Mouse (Mus musculus) MEL (cell line): ENCODE results near the gene Zfp2. TPM values are rescaled to one million over a fixed set of nuclear protein-coding genes. Genes with fewer than 3 reads are reported as not detected.

Source experiments
- DNase-seq: peaks from one replicate; pipeline ENCODE4 v3.0.0; 2011; ENCODE audit warnings: low read depth, low spot score
- H3K27ac ChIP-seq: 2 replicates; pipeline ENCODE4 v1.5.1; 2012; ENCODE audit warnings: low read depth, mild to moderate bottlenecking, control low read depth, low read length, moderate library complexity; ENCODE audit not compliant: control insufficient read depth
- H3K27me3 ChIP-seq, 2 experiments: fragments of 150-350 bp in 1 of 2; sonication (generic) in 1 of 2; 2 replicates each; pipeline ENCODE4 v1.6.1; 2012; ENCODE audit warnings: low read length in 2 of 2, mild to moderate bottlenecking in 2 of 2, improper control_type of control experiment in 1 of 2, moderate library complexity in 1 of 2; ENCODE audit not compliant: insufficient read depth in 2 of 2, control insufficient read depth in 1 of 2
- H3K36me3 ChIP-seq, 2 experiments: 2 replicates each; pipeline ENCODE4 v1.6.1; 2012 to 2014; ENCODE audit warnings: low read length in 2 of 2, improper control_type of control experiment in 1 of 2, inconsistent platforms in 1 of 2, mild to moderate bottlenecking in 1 of 2; ENCODE audit not compliant: insufficient read depth in 2 of 2, control insufficient read depth in 1 of 2
- H3K4me1 ChIP-seq, 2 experiments: fragments of 150-350 bp in 1 of 2; sonication (generic) in 1 of 2; 2 replicates each; pipeline ENCODE4 v1.6.1; 2012; ENCODE audit warnings: low read length in 2 of 2, improper control_type of control experiment in 1 of 2, mild to moderate bottlenecking in 1 of 2; ENCODE audit not compliant: insufficient read depth in 2 of 2, control insufficient read depth in 1 of 2
- H3K4me3 ChIP-seq, 2 experiments: fragments of 150-350 bp in 1 of 2; sonication (generic) in 1 of 2; 2 replicates each; pipeline ENCODE4 v1.5.1; 2012; ENCODE audit warnings: low read depth in 2 of 2, low read length in 2 of 2, mild to moderate bottlenecking in 2 of 2, moderate library complexity in 2 of 2, control low read depth in 1 of 2, improper control_type of control experiment in 1 of 2; ENCODE audit not compliant: control insufficient read depth in 1 of 2, insufficient read depth in 1 of 2
- H3K79me2 ChIP-seq: 2 replicates; pipeline ENCODE4 v1.6.1; 2012; ENCODE audit warnings: mild to moderate bottlenecking, low read length, moderate library complexity; ENCODE audit not compliant: control insufficient read depth, poor library complexity, insufficient read depth
- H3K9ac ChIP-seq: 2 replicates; pipeline ENCODE4 v1.6.1; 2012; ENCODE audit warnings: low read depth, mild to moderate bottlenecking, control low read depth, low read length, moderate library complexity; ENCODE audit not compliant: control insufficient read depth, poor library complexity, severe bottlenecking
- H3K9me3 ChIP-seq: fragments of 150-350 bp; sonication (generic); replicated peaks from 2 replicates; pipeline ENCODE4 v1.6.1; 2012; ENCODE audit warnings: mild to moderate bottlenecking, low read length, improper control_type of control experiment, moderate library complexity; ENCODE audit not compliant: insufficient read depth
- BHLHE40 ChIP-seq: IDR thresholded peaks from 2 replicates; pipeline ENCODE4 v1.6.1; 2012; ENCODE audit warnings: low read depth, mild to moderate bottlenecking, inconsistent platforms, low read length, improper control_type of control experiment, borderline replicate concordance
- CHD1 ChIP-seq: IDR thresholded peaks from 2 replicates; pipeline ENCODE4 v1.6.1; 2012; ENCODE audit warnings: low read depth, mild to moderate bottlenecking, inconsistent platforms, low read length, improper control_type of control experiment
- CTCF ChIP-seq, 3 experiments: IDR thresholded peaks in 2 of 3; conservative IDR thresholded peaks in 1 of 3; 2 replicates each; pipeline ENCODE4 v1.5.1; 2011 to 2012; ENCODE audit warnings: low read length in 3 of 3, low read depth in 2 of 3, mild to moderate bottlenecking in 2 of 3, improper control_type of control experiment in 1 of 3, inconsistent platforms in 1 of 3, mixed read lengths in 1 of 3, moderate library complexity in 1 of 3; ENCODE audit not compliant: control insufficient read depth in 1 of 3, insufficient read depth in 1 of 3, poor library complexity in 1 of 3, severe bottlenecking in 1 of 3
- ELF1 ChIP-seq: IDR thresholded peaks from 2 replicates; pipeline ENCODE4 v1.6.1; 2014; ENCODE audit warnings: low read depth, mild to moderate bottlenecking, inconsistent platforms, low read length, improper control_type of control experiment, moderate library complexity
- GABPA ChIP-seq: IDR thresholded peaks from 2 replicates; pipeline ENCODE4 v1.6.1; 2012; ENCODE audit warnings: low read depth, mild to moderate bottlenecking, inconsistent platforms, low read length, improper control_type of control experiment, moderate library complexity
- MAX ChIP-seq: IDR thresholded peaks from 2 replicates; pipeline ENCODE4 v1.6.1; 2011; ENCODE audit warnings: low read length, improper control_type of control experiment
- MAZ ChIP-seq: IDR thresholded peaks from 2 replicates; pipeline ENCODE4 v1.6.1; 2012; ENCODE audit warnings: low read depth, mild to moderate bottlenecking, inconsistent platforms, low read length, improper control_type of control experiment
- MEF2A ChIP-seq: IDR thresholded peaks from 2 replicates; pipeline ENCODE4 v1.6.1; 2014; ENCODE audit warnings: low read depth, mild to moderate bottlenecking, inconsistent platforms, low read length, improper control_type of control experiment; ENCODE audit not compliant: poor library complexity, insufficient replicate concordance, severe bottlenecking; ENCODE audit errors: extremely low read depth
- NELFE ChIP-seq: IDR thresholded peaks from 2 replicates; pipeline ENCODE4 v1.6.1; 2011; ENCODE audit warnings: low read depth, low read length, improper control_type of control experiment
- NRF1 ChIP-seq: IDR thresholded peaks from 2 replicates; pipeline ENCODE4 v1.6.1; 2014; ENCODE audit warnings: low read depth, mild to moderate bottlenecking, inconsistent platforms, low read length, improper control_type of control experiment, moderate library complexity; ENCODE audit not compliant: poor library complexity, insufficient read depth, severe bottlenecking
- POLR2A ChIP-seq, 2 experiments: IDR thresholded peaks; 2 replicates each; pipeline ENCODE4 v1.6.1; 2011 to 2012; ENCODE audit warnings: low read length in 2 of 2, mild to moderate bottlenecking in 2 of 2, control low read depth in 1 of 2, improper control_type of control experiment in 1 of 2, low read depth in 1 of 2, moderate library complexity in 1 of 2; ENCODE audit not compliant: control insufficient read depth in 1 of 2, insufficient read depth in 1 of 2, poor library complexity in 1 of 2
- POLR2AphosphoS2 ChIP-seq: IDR thresholded peaks from 2 replicates; pipeline ENCODE4 v1.6.1; 2011; ENCODE audit warnings: low read length, improper control_type of control experiment
- POLR2AphosphoS5 ChIP-seq: IDR thresholded peaks from 2 replicates; pipeline ENCODE4 v1.6.1; 2012; ENCODE audit warnings: low read depth, borderline replicate concordance, mild to moderate bottlenecking, inconsistent platforms, low read length, moderate library complexity, mixed read lengths
- RAD21 ChIP-seq: IDR thresholded peaks from 2 replicates; pipeline ENCODE4 v1.6.1; 2011; ENCODE audit warnings: mild to moderate bottlenecking, low read depth, low read length, improper control_type of control experiment
- SIN3A ChIP-seq: IDR thresholded peaks from 2 replicates; pipeline ENCODE4 v1.6.1; 2012; ENCODE audit warnings: low read length, improper control_type of control experiment, inconsistent platforms
- USF1 ChIP-seq: IDR thresholded peaks from 2 replicates; pipeline ENCODE4 v1.6.1; 2014; ENCODE audit warnings: low read depth, mild to moderate bottlenecking, inconsistent platforms, low read length, improper control_type of control experiment, moderate library complexity
- USF2 ChIP-seq, 2 experiments: IDR thresholded peaks; 2 replicates each; pipeline ENCODE4 v1.6.1; 2011 to 2012; ENCODE audit warnings: improper control_type of control experiment in 2 of 2, low read length in 2 of 2, borderline replicate concordance in 1 of 2, inconsistent platforms in 1 of 2, low read depth in 1 of 2, mild to moderate bottlenecking in 1 of 2; ENCODE audit not compliant: insufficient read depth in 1 of 2
- ZNF384 ChIP-seq: IDR thresholded peaks from 2 replicates; pipeline ENCODE4 v1.6.1; 2012; ENCODE audit warnings: low read depth, mild to moderate bottlenecking, inconsistent platforms, low read length, improper control_type of control experiment
- polyA plus RNA-seq, 2 experiments: library from polyadenylated mRNA; stranded (reverse) in 1 of 2; unstranded in 1 of 2; fragments of >175 nt in 1 of 2; fragments of >200 nt in 1 of 2; gene quantifications; 2 replicates each; pipeline versions ENCODE4 v1.2.1 to v1.2.4; 2012; ENCODE audit warnings: low replicate concordance in 2 of 2, low read depth in 1 of 2; ENCODE audit not compliant: insufficient read length in 2 of 2, insufficient read depth in 1 of 2, missing spikeins in 1 of 2
- total RNA-seq: library from RNA; depleted of rRNA; stranded (reverse); fragments of 300-350 nt; gene quantifications from 2 replicates; pipeline ENCODE4 v1.2.3, GENCODE M21; 2012

Gene Zfp2
- total and polyA plus RNA-seq, 3 experiments: not detected

DNA sequence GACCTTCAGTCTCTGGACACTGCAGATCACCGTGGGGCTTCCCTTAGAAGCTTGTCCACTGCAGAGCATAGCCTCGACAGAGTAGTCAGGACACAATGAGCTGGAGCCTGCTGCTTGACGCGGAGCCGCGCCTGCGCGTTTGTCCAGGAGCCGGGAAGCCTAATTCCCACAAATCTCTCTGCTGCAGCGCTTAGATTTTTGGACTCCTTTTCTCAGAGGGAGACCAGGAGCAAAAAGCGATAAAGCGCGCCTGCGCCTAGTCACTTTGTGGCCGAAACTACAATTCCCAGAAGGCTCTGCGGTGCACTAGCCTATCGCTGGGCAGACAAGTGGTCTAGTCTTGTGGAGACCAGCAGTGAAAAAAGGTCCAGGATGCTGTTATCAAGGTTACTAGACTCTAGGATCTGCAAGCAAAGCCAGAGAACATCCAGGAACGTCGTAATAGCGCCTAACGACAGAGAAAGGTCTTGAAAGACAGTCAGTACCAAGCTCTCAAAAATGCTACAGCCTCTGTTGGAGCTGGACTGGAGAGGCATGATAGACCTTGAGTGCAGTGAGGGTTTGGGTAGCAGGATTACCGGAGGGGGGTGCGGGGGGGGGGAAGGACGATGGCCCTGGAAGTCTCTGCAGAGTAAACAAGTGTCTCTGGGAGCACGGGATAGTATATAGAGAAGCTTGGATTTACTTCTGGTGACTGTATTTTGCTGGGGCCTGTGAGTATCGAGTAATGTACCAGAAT lies 28.4 kb downstream of the Zfp2 start, which contains the start of gene Zfp454:
TSS of gene Zfp454 (minus strand) at position 262 of the 739 bp plus-strand sequence.
- no peak within 1 kb of the TSS for H3K4me3 ChIP-seq
- H3K9me3 ChIP-seq: no peaks in the 10 kb centered on the region
- no peak within 1 kb of the TSS for H3K27ac ChIP-seq
- H3K4me1 ChIP-seq: no peaks in the 10 kb centered on the region
- DNase-seq: no peak
- TF ChIP-seq USF1: no peak
- no peaks in the 10 kb centered on the region for H3K36me3 ChIP-seq
- H3K79me2 ChIP-seq: no peaks in the 10 kb centered on the region
- H3K9ac ChIP-seq: no peak within 1 kb of the TSS
- no peaks in the 10 kb centered on the region for H3K27me3 ChIP-seq

DNA sequence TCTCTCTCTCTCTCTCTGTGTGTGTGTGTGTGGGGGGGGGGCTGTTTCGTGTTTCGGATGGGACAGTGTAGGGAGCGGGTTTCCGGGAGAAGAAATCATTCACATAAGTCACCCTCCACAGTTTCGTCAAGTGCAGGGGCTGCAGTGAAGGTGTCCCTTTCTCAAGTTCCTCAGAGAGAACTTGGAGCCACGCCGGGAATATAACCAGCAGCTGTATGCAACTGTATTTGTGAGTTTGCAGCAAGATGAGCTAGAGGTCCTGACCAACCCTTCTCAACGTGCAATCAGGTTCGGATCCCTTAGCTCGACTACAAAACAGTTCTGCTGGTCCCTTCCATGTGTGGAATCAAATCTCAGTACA lies 29.1 kb downstream of the Zfp2 start:
- H3K4me3 ChIP-seq: no peak overlapping the region
- no peaks in the 10 kb centered on the region for H3K27me3 ChIP-seq
- DNase-seq: no peak
- H3K9me3 ChIP-seq: no peaks in the 10 kb centered on the region
- no peak overlapping the region for H3K9ac ChIP-seq
- no peaks in the 10 kb centered on the region for H3K36me3 ChIP-seq
- no peaks in the 10 kb centered on the region for H3K4me1 ChIP-seq
- H3K27ac ChIP-seq: no peak overlapping the region
- H3K79me2 ChIP-seq: no peaks in the 10 kb centered on the region
- TF ChIP-seq USF1 (no peak), POLR2A (IDR thresholded peaks at IDR 0.05; ENCODE audit: control insufficient read depth in 1 of 2, insufficient read depth in 1 of 2, low read depth in 1 of 2, low read length in 2 of 2, poor library complexity in 1 of 2) (no peak), GABPA (no peak)

DNA sequence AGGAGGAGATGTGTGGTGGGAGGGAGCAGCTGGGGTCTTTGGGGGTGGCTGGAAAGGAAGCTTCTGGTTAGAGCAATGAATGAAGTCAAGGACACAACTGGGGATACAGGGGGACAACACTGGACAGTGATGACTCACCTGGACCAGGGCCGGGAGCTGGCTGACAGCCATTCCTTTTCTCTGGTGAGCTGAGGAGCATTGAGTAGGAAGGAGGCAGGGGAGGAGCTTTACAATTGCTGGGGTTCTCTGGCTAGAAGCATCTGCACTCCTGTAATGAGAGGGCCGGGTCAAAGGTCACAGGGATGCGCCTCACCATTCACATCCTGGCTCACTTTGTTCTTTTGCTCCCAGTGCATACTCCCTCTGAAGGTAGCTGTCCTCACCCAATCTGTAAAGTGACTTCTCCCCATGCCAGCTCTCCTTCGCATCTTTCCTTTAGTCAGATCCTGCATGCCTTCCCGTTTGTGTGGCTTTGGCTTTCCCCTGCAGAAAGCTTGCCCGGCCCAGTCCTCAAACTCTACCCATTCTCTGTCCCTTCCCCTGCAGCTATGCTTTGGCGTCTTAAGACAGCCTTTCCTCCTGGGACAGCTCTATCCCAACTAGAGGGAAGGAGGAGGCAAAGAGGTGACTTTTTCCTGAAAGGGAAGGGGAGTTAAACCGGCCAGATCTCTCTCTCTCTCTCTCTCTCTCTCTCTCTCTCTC lies 29.6 kb downstream of the Zfp2 start:
- H3K27me3 ChIP-seq: no peaks in the 10 kb centered on the region
- H3K9me3 ChIP-seq: no peaks in the 10 kb centered on the region
- H3K79me2 ChIP-seq: no peaks in the 10 kb centered on the region
- no peak overlapping the region for H3K4me3 ChIP-seq
- H3K27ac ChIP-seq: no peak overlapping the region
- DNase-seq: no peak
- no peak for TF ChIP-seq ELF1
- no peak for TF ChIP-seq SIN3A
- no peak for TF ChIP-seq CTCF (IDR thresholded peaks at IDR 0.05 in 2 of 3, conservative IDR thresholded peaks at IDR 0.05 in 1 of 3; ENCODE audit: control insufficient read depth in 1 of 3, insufficient read depth in 1 of 3, low read depth in 2 of 3, low read length in 3 of 3, poor library complexity in 1 of 3, severe bottlenecking in 1 of 3)
- TF ChIP-seq MAZ: no peak
- no peak for TF ChIP-seq POLR2AphosphoS5
- TF ChIP-seq MEF2A: no peak
- TF ChIP-seq NELFE: no peak
- TF ChIP-seq CHD1: no peak
- TF ChIP-seq RAD21: no peak
- TF ChIP-seq MAX: no peak
- TF ChIP-seq USF1: no peak
- no peak for TF ChIP-seq NRF1
- TF ChIP-seq USF2 (IDR thresholded peaks at IDR 0.05; ENCODE audit: borderline replicate concordance in 1 of 2, insufficient read depth in 1 of 2, low read depth in 1 of 2, low read length in 2 of 2): no peak
- no peak for TF ChIP-seq POLR2AphosphoS2
- TF ChIP-seq BHLHE40: no peak
- TF ChIP-seq ZNF384: no peak
- TF ChIP-seq, all 39 proteins: peak for 0
- Histone ChIP-seq H3K4me1 (no peaks in the 10 kb centered on the region), H3K9ac (no peak overlapping the region), H3K36me3 (no peaks in the 10 kb centered on the region)
